Mouse (Mus musculus) layer of hippocampus, adult 18-20 months (tissue): ENCODE measurements around the gene Btg3. TPM values are rescaled to one million over a fixed set of nuclear protein-coding genes. Genes with fewer than 3 reads are reported as not detected.
A peak's percentile ranks its signal among the peaks of the same experiment; 100 is the strongest.

Source experiments
- DNase-seq, 2 experiments: peaks; one replicate each; pipeline ENCODE4 v3.0.0; 2022; ENCODE audit warnings: low spot score in 2 of 2
- total RNA-seq, 2 experiments: library from RNA; stranded (reverse); gene quantifications; 2 replicates each; pipeline ENCODE4 v1.2.3; 2021

Gene Btg3
- total RNA-seq, 2 experiments from 2014 or later: 17.0 to 19.4 TPM

DNA sequence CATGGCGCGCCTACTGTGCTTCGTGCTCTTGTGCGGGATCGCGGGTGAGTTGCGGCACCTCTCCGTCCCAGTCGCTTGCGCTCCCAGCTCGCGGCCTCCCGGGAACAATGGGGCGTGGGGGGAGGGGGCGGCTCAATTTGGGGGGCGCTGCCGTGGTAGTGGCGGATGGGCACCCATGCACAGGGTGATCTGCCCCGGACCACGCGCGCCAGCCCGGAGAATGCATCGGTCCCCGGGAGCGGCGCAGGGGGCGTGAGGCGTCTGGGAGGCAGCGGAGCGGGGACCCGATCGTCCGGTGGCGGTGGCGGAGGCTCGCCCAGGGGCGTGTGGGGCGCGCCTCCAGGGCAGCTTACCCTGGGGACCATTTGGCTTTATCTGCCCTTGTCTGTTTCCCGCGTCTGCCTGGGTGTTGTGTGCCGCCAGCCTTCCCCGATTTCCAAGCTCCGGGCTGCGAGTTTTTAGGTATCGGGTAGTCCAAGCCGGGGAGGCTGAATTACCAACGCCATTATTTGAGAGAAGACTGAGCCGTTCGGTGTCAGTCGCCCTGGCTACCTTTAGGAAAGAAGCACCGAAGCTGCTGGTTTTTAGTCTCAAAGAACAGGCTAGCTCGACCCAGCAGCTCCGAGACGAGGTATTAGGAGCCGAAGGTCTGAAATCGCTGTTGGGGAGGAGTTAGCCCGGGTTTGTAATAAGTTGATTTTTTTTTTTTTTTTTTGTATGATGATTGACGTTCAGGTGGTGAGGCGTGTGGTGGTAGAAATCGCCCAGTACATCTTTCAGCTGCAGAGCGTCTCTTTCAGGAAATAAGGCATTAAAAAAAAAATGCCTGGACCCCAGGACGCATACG, 74.9 kb downstream of the Btg3 start:
- DNase-seq: peak in 1 of 2 experiments; percentile 41

DNA sequence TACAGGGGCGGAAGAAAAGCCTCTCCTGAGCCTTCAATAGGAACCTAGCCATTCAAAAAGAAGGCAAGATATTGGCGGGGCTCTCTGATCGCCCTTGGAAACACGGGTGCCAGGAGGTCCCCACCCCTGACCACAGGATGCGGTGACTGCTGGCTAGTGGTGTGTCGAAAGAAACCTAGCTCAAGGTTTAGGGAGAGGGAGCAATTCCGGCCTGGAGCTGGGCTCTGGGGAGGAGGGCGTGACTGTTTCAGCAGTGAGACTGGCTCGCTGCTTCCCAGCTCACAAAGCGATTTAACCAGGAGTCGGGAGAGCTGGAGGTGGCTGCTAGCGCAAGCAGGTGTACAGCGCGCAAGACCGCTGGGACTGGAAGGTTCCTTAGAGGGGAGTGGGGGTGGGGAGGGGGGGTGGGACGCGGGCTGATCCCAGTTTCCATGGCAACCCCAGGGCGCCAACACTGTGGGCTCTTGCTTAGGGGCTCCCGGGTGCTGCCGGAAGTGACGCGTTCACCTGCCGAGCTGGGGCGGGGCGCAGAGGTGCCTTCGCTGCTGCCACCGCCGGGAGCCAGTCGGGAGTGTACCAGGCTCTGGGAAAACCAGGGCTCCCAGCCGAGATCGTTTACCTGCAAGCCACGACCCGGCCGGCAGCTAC, 75.7 kb downstream of the Btg3 start, which contains the start of gene Cxadr:
TSS of gene Cxadr (plus strand) at position 307 of the 648 bp plus-strand sequence.
- peak; percentile 69 to 82 for DNase-seq

DNA sequence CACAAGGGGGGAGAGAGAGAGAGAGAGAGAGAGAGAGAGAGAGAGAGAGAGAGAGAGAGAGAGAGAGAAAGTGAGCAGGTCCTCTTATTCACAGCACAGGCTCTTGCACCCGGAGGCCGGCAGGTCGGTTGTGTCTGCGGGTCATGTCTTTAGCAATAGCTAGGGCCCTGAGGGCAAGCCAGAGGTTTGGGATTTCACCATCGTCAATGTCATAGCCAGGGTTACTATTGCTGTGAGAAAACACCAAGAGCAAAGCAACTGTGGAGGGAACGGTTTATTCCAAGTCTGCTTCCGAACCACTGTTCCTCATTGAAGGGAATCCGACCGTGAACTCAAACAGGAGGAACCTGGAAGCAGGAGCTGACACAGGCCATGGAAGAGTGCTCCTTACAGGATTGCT, 80.9 kb downstream of the Btg3 start:
- DNase-seq: no peak

DNA sequence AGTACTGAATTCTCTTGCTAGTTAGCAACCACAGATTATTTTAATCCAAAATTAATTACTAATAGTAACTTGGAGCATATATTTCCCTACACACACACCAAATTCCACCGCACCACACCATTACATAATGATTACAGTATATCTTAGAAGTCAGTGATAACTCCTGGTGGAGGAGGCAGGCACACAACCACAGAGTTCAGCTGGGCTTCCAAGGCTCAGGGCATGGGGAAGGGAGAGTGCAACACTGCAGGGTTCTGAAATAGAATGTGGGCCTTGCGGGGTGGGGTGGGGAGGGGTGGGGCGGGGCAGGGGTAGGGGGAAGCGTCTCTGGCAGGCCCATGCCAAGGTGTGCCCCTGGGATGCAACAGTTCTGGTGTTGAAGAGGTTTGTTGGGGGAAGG, 81.4 kb downstream of the Btg3 start:
- no peak for DNase-seq

DNA sequence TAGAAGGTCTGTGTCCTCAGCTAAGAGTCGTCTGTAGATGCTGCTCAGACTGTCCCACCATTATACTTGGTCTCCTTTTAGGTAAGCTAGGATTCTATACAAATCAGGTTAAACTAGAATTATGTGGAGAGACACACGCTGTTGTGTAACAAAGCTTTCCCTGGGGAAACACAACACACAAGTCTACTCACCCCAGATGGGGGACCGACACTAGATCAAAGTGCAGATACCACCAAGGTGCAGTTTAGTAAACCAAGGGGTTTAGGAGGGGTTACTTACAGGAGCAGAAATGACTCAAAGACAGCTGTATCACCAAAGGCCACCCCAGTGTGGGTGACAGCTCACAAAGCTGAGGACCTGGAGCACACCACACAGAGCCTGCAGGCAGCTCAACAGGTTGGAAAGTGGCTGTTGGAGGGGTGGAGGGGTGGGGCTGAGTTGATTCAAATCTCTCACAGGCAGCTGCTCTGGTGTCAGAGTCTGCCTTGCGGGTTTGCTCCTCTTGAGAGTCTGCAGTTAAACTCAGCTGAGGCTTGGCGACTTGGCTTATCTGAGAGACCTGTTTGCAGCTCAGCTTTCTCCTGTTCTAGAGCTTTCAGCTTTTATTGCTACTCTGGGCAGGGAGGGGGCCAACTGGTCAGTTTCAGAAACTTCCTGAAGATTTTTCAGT, 82.3 kb downstream of the Btg3 start:
- no peak for DNase-seq

DNA sequence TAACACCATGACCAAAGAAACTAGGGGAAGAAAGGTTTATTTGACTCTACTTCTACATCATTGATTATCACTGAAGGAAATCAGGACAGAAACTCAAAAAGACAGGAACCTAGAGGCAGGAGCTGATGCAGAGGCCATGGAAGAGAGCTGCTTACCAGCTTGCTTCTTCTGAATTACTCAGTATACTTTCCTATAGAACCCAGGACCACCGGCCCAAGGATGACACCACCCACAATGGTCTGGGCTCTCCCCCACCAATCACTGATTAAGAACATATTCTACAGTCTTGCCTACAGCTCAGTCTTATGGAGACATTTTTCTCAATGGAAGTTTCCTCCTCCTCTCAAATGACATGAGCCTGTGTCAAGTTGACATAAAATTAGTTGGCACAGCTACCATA, 82.9 kb downstream of the Btg3 start:
- no peak for DNase-seq

DNA sequence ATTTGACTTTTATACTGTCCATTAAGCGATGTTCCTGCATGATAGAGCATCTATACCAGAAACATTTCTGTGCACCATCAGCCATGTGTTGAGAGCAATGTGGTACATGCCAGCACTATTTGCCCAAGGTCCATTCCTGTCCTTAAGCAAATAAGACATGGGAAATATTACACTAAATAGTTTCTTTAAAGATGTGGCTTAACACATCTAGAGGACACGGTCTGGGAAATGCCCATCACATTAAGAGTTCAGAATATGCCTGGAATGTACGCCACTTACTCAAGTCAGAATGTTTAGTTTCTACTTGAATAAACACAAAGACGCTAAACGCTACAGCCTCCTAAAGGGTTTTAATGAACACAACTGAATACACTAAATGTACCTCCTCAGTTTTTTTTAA, 93.8 kb downstream of the Btg3 start:
- DNase-seq: no peak

Other genes starting within 250 kb of the Btg3 start
- gene Cxadr, start 75.7 kb downstream of the Btg3 start, total RNA-seq: 10 to 100 TPM; 11.2 to 12.8 TPM
- gene D16Ertd472e, start 199.5 kb upstream of the Btg3 start, total RNA-seq: 10 to 100 TPM; 14.8 to 15.5 TPM